Mouse (Mus musculus) midbrain, embryonic 10.5 days (tissue): ENCODE measurements around the gene Ints1. TPM values are rescaled to one million over a fixed set of nuclear protein-coding genes. Genes with fewer than 3 reads are reported as not detected.

ENCODE experiments used
- DNase-seq: peaks from one replicate; pipeline ENCODE4 v3.0.0-alpha.2; 2017; ENCODE audit warnings: low spot score
- H3K27ac ChIP-seq: fragments of 300-500 bp; sonication (generic); replicated peaks from 2 replicates; pipeline ENCODE4 v1.5.1; 2016; ENCODE audit warnings: mild to moderate bottlenecking
- H3K27me3 ChIP-seq: fragments of 300-500 bp; sonication (generic); 2 replicates; pipeline ENCODE4 v1.6.1; 2016; ENCODE audit warnings: low read depth, mild to moderate bottlenecking; ENCODE audit not compliant: poor library complexity, severe bottlenecking
- H3K36me3 ChIP-seq: fragments of 300-500 bp; sonication (generic); 2 replicates; pipeline ENCODE4 v1.6.1; 2016; ENCODE audit warnings: mild to moderate bottlenecking, moderate library complexity
- H3K4me1 ChIP-seq: fragments of 300-500 bp; sonication (generic); 2 replicates; pipeline ENCODE4 v1.6.1; 2016
- H3K4me3 ChIP-seq: fragments of 300-500 bp; sonication (generic); 2 replicates; pipeline ENCODE4 v1.5.1; 2016; ENCODE audit warnings: mild to moderate bottlenecking, moderate library complexity
- H3K9me3 ChIP-seq: fragments of 300-500 bp; sonication (generic); replicated peaks from 2 replicates; pipeline ENCODE4 v1.6.1; 2016; ENCODE audit warnings: mild to moderate bottlenecking
- WGBS: fragments of 180-500 bp; shearing (Covaris S2); methylation state at CpG from one replicate; pipeline ENCODE4 v1.1.7; 2016; 5-methylcytosine and 5-hydroxymethylcytosine counted together
- polyA plus RNA-seq: library from polyadenylated mRNA; unstranded; fragments of >200 nt; fragmentation: Nextera tagmentation; extraction: Ambion mirVana; gene quantifications from 2 replicates; pipeline ENCODE4 v1.2.1, GENCODE M21; 2016

The Ints1 gene
- polyA plus RNA-seq, 1 experiment from 2014 or later, result 33.4 TPM

DNA sequence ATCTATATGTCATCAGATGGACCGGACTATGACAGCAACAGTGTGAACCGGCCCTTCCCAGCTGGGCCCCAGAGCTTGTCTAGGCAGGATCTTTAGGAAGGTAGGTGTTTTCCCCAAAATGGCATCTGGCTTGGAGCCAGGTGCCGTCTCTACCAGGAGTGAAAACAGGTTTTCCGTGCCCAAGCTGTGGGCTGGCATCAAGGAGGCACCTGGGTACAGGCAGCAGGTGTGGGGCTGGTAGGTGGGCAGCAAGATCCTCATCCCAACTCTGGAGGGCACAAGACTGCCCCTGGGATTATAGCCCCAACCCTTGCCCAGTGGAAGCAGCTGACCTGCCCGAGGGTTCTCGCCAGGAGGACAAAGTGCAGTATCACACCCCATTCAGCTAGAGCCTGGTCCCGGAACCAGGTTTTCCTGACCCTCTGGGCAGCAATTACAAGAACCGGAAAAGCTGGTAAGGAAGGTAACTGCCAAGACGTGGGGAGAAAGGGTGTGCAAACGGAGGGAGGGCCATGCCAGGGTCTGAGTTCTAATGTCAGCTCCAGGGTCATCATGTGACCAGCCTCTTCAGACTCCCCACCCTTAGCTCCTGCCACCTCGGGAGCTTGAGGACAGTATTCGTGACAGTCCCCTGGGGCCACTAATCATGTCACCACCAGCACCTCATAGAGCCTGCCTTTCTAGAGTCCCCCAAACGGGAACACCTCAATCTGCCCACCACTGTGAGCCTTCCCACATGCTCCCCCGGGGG is 37.5 kb downstream of the Ints1 start:
- H3K27me3 ChIP-seq, result peaks cover 38% of the 10 kb centered on the region
- no peak overlapping the region for H3K4me3 ChIP-seq
- WGBS, result 81% methylated on average over 14 of the region's 14 CpGs
- DNase-seq, result no peak
- H3K4me1 ChIP-seq, result peaks cover 27% of the 10 kb centered on the region
- H3K9me3 ChIP-seq, result no peaks in the 10 kb centered on the region
- peak overlapping the region; percentile 30; the same call in 1 of the 2 replicates for H3K27ac ChIP-seq
- no peaks in the 10 kb centered on the region for H3K36me3 ChIP-seq

- Histone ChIP-seq H3K36me3 (no peaks in the 10 kb centered on the region), H3K9me3 (no peaks in the 10 kb centered on the region), H3K4me3 (peak overlapping the region; percentile 68), H3K27me3 (peaks cover 38% of the 10 kb centered on the region), H3K4me1 (peaks cover 33% of the 10 kb centered on the region), H3K27ac (peak overlapping the region; percentile 77)
- no peak for DNase-seq
- 18% methylated on average over 10 of the region's 10 CpGs for WGBS
These were observed 39.0 kb downstream of the Ints1 start for GRCm38 (mm10) chr5:139736504-139736940.

- H3K36me3 ChIP-seq, result no peaks in the 10 kb centered on the region
- H3K27ac ChIP-seq, result peak within 1 kb of the TSS; percentile 78
- peak; percentile 97 for DNase-seq
- 5% methylated on average over 50 of the region's 50 CpGs for WGBS
- H3K4me3 ChIP-seq, result peak within 1 kb of the TSS; percentile 68
- peaks cover 38% of the 10 kb centered on the region for H3K27me3 ChIP-seq
- H3K4me1 ChIP-seq, result peaks cover 39% of the 10 kb centered on the region
- no peaks in the 10 kb centered on the region for H3K9me3 ChIP-seq
These were observed 39.6 kb downstream of the Ints1 start, which contains the start of gene Micall2 for GRCm38 (mm10) chr5:139735677-139736503. Micall2 (minus strand) TSS chr5:139736336.

GRCm38 (mm10) chr5:139734746-139735145 is 40.7 kb downstream of the Ints1 start:
- WGBS, result 82% methylated on average over 7 of the region's 7 CpGs
- H3K27ac ChIP-seq, result no peak overlapping the region
- peaks cover 38% of the 10 kb centered on the region for H3K27me3 ChIP-seq
- H3K36me3 ChIP-seq, result no peaks in the 10 kb centered on the region
- peak overlapping the region; percentile 68 for H3K4me3 ChIP-seq
- DNase-seq, result no peak
- H3K9me3 ChIP-seq, result no peaks in the 10 kb centered on the region
- peaks cover 45% of the 10 kb centered on the region for H3K4me1 ChIP-seq

- WGBS, result 76% methylated on average over 3 of the region's 3 CpGs
These were observed 41.5 kb downstream of the Ints1 start for GRCm38 (mm10) chr5:139734016-139734415.

GRCm38 (mm10) chr5:139732634-139733107 is 42.8 kb downstream of the Ints1 start:
- H3K27me3 ChIP-seq, result peaks cover 32% of the 10 kb centered on the region
- H3K36me3 ChIP-seq, result no peaks in the 10 kb centered on the region
- H3K27ac ChIP-seq, result peak overlapping the region; percentile 2; the same call in 1 of the 2 replicates
- no peak for DNase-seq
- H3K4me3 ChIP-seq, result no peak overlapping the region
- no peaks in the 10 kb centered on the region for H3K9me3 ChIP-seq
- 80% methylated on average over 11 of the region's 11 CpGs for WGBS
- H3K4me1 ChIP-seq, result peaks cover 48% of the 10 kb centered on the region

More at GRCm38 (mm10) chr5:139734016-139734415, 41.5 kb downstream of the Ints1 start:
- Histone ChIP-seq H3K36me3 (no peaks in the 10 kb centered on the region), H3K4me3 (no peak overlapping the region), H3K4me1 (peaks cover 45% of the 10 kb centered on the region), H3K9me3 (no peaks in the 10 kb centered on the region), H3K27me3 (peaks cover 38% of the 10 kb centered on the region), H3K27ac (no peak overlapping the region)
- no peak for DNase-seq

GRCm38 (mm10) chr5:139730712-139731486 is 44.6 kb downstream of the Ints1 start:
- Histone ChIP-seq H3K4me3 (no peak overlapping the region), H3K27ac (peak overlapping the region; percentile 43), H3K9me3 (no peaks in the 10 kb centered on the region), H3K4me1 (peaks cover 37% of the 10 kb centered on the region), H3K36me3 (no peaks in the 10 kb centered on the region), H3K27me3 (peaks cover 22% of the 10 kb centered on the region)
- DNase-seq, result no peak
- 59% methylated on average over 8 of the region's 8 CpGs for WGBS

GRCm38 (mm10) chr5:139727261-139727660 is 48.2 kb downstream of the Ints1 start:
- H3K27ac ChIP-seq, result no peak overlapping the region
- no peaks in the 10 kb centered on the region for H3K36me3 ChIP-seq
- 90% methylated on average over 11 of the region's 11 CpGs for whole genome bisulfite sequencing
- DNase-seq, result no peak
- no peak overlapping the region for H3K4me3 ChIP-seq
- H3K4me1 ChIP-seq, result peaks cover 39% of the 10 kb centered on the region
- H3K27me3 ChIP-seq, result no peaks in the 10 kb centered on the region
- H3K9me3 ChIP-seq, result no peaks in the 10 kb centered on the region

- no peak for DNase-seq
- no peaks in the 10 kb centered on the region for H3K27me3 ChIP-seq
- H3K27ac ChIP-seq, result no peak overlapping the region
- H3K4me3 ChIP-seq, result no peak overlapping the region
- WGBS, result 88% methylated on average over 3 of the region's 3 CpGs
- peaks cover 35% of the 10 kb centered on the region for H3K4me1 ChIP-seq
- H3K36me3 ChIP-seq, result no peaks in the 10 kb centered on the region
- H3K9me3 ChIP-seq, result no peaks in the 10 kb centered on the region
These were observed 49.3 kb downstream of the Ints1 start for GRCm38 (mm10) chr5:139726186-139726585.

DNA sequence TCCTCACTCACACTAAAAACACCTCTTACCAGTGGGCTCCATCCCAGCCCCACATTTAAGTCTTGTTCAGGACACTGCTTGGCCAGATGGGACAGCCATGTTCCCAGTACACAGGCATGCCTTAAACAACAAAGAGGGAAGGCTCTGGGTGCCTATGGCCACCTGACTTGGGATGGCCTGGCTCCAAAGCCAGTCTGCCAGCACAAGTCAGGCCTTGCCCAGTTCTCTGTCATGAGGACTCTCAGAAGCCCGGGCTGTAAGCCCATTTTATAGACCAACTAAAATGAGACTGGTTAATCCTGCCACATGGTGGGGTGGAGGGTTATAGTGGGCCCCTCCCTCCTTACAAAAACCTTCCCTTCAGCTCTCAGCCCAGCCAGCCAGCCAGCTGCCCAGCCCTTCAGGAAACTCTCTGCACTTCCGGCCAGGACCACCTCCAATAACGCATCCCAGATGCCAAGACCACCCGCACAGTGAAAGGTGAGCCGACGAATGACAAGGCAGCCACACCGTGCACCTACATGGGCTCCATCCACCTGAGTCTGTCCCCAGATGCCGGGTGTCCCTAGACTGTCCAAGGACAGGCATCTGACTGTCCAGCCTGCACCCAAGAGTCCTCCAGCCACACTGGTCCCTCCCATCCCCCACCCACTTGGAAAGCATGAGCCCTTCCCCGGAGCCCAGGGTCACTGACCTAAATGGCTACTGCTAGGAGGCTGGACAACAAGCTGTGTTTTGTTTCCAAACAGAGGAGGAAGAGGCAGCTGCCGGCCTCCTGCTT is 50.9 kb downstream of the Ints1 start:
- Histone ChIP-seq H3K4me1 (peaks cover 27% of the 10 kb centered on the region), H3K9me3 (no peaks in the 10 kb centered on the region), H3K4me3 (no peak overlapping the region), H3K36me3 (no peaks in the 10 kb centered on the region), H3K27ac (peak overlapping the region; percentile 77), H3K27me3 (no peaks in the 10 kb centered on the region)
- DNase-seq, result peak; percentile 50
- WGBS, result 55% methylated on average over 10 of the region's 10 CpGs

DNA sequence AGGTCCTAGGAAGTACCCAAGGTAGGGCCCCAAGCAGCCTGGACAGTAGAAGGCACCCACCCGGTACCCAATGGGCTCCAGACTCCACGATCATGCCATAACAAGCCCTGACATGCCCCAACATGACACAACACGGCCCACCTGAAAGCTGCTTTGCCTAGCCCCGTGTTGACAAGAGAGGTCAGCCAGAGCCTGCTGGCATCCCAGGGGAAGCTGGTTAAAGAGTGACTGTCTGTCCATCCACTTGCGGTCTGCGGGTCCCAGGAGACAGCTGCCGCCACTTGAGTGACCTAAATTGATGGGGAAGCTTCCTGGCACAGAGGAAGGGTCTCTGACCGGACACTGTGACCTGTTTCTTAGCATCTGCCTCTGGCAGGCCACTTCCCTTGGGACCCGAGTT is 52.4 kb downstream of the Ints1 start:
- WGBS, result 75% methylated on average over 9 of the region's 9 CpGs
- DNase-seq, result no peak
- H3K36me3 ChIP-seq, result no peaks in the 10 kb centered on the region

More for the DNA sequence above, 52.4 kb downstream of the Ints1 start:
- Histone ChIP-seq H3K9me3 (no peaks in the 10 kb centered on the region), H3K27ac (0 out of 2 replicates have a peak overlapping the region, but pooled peaks have one; percentile 15), H3K27me3 (no peaks in the 10 kb centered on the region), H3K4me1 (peaks cover 35% of the 10 kb centered on the region), H3K4me3 (no peak overlapping the region)
